Mouse (Mus musculus) lung, adult 2 months (tissue): Measurements from ENCODE around the gene Fam186b.
A peak's percentile ranks its signal among the peaks of the same experiment; 100 is the strongest.

Source experiments
- CTCF ChIP-seq: fragments of 200-500 bp; IDR thresholded peaks from 2 replicates; pipeline ENCODE4 v1.5.1; 2011; ENCODE audit warnings: mild to moderate bottlenecking, low read length, control low read depth; ENCODE audit not compliant: insufficient read depth
- POLR2A ChIP-seq: fragments of 200-500 bp; IDR thresholded peaks from 2 replicates; pipeline ENCODE4 v1.6.1; 2011; ENCODE audit warnings: low read depth, mild to moderate bottlenecking, control low read depth, low read length, borderline replicate concordance; ENCODE audit errors: extremely low read depth

- TF ChIP-seq POLR2A (no peak), CTCF (peak; percentile 72)
Observed at GRCm38 (mm10) chr15:99317267-99317651, 21.6 kb upstream of the Fam186b start.
